Mouse (Mus musculus) C2C12 (cell line): ENCODE data around the gene Rab3ip.

Experiments used
- CEBPB ChIP-seq: IDR thresholded peaks from one replicate; pipeline ENCODE4 v1.6.1; 2011; ENCODE audit warnings: low read depth, mild to moderate bottlenecking, control low read depth, moderate library complexity
- CTCF ChIP-seq: IDR thresholded peaks from one replicate; pipeline ENCODE4 v1.5.1; 2011; ENCODE audit not compliant: control insufficient read depth, insufficient read depth, insufficient read length
- MAX ChIP-seq: IDR thresholded peaks from one replicate; pipeline ENCODE4 v1.6.1; 2011; ENCODE audit warnings: mild to moderate bottlenecking, control low read depth

DNA sequence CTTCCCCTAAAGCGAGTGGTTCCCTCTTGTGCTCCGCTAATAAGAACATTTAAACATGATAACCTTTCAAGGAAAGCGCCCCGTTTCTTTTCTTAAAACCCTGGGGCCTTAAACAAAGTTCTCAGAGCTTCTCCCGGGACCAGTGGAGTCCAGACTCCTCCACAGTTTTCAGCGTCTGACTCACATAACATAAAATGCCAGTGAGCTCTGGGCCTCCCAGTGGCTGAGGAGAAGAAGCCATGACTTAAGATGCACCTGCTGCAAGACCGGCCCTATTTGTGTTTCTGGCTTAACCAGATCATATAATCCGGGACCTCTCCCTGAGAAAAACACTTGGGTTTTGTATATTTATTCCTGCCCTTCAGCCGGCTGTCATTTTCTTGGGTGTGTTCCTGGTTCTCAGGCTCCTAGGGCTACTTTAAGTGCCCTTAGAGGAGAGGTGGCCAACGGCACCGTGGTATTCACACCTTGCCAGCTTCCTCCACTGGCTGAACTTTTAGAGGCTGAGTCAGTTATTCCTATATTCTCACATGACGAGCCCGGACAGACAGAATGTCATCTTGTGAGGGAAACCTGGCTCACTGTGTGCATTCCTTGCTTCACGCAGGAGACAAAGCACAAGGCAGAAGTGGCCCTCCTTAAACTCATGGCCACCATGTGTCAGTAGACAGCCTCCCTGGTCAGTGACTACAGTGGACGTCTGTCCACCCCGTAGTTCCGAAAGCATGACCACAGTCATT is 48.3 kb upstream of the Rab3ip start:
- TF ChIP-seq CTCF (no peak), MAX (no peak), CEBPB (no peak)
